ENCODE assay signal across 14 mouse cellular contexts in the genomic region with DNA sequence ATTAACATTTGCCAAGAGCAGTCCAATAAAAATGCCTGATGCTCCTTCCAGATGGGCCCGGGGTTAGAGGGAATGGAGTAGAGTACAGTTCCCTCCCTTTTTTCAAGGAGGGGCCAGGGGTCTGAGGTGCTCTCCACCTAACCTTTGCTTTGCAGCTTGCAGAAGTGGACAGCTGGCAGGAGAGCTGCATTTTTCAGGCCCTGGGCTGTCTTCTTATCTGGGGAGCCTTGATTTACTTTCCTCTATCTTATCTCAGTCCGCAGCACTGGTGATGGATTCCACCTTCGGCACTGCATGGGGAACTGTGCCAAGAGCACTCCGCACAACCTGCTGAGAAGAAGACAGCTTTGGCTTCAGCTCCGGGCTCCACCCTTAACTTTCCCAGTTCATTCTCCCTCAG.
A peak's percentile ranks its signal among the peaks of the same experiment; 100 is the strongest.
DNase-seq lines count a peak whose midpoint lies in the region; ATAC-seq and TF ChIP-seq lines count a peak whose summit lies in the region.
"Had no signal": no experiment of that assay in that cellular context is flagged by ENCODE, and none has a peak within 500 bp of the region (broad histone marks: within the 10 kb centered on the region; RNA-seq: fewer than 3 reads in every experiment).

No protein-coding gene starts in this region.

- intact Hi-C loops in heart, postnatal 25 days (cut with DNase I), result loop anchor here (10.0 kb wide), 1 partner anchor 52 kb away; no protein-coding TSS in a partner anchor

- 9% methylated on average over 5 of the region's 5 CpGs for WGBS in heart, embryonic 16.5 days
- 26% methylated on average over 5 of the region's 5 CpGs for WGBS in stomach, postnatal 0 days

- peak; percentile 46 for DNase-seq in adrenal gland, postnatal 14 days
- DNase-seq in adrenal gland, adult 18-20 months (ENCODE audit: low spot score in 2 of 2), result no peak
- DNase-seq in heart, postnatal 25 days (ENCODE audit: low spot score), result no peak
- DNase-seq in ovary, adult 18-20 months (ENCODE audit: low spot score), result peak; percentile 59
- DNase-seq in ovary, postnatal 36 days (ENCODE audit: low spot score), result no peak
- peak; percentile 48 for DNase-seq in stomach, postnatal 0 days (ENCODE audit: low spot score)
- no peak for DNase-seq in T-cell, adult 2 months (ENCODE audit: low spot score)
- DNase-seq: cerebellum, adult 8-10 months; layer of hippocampus, adult 9-11 months; right cerebral cortex, adult 18-20 months had no signal

- H3K4me3 ChIP-seq in heart, embryonic 16.5 days (ENCODE audit: low read length), result no peak overlapping the region
- H3K4me3 ChIP-seq in stomach, postnatal 0 days (ENCODE audit: low read depth, low read length), result no peak overlapping the region
- H3K4me3 ChIP-seq: hindbrain, embryonic 13.5 days; neural tube, embryonic 15.5 days had no signal

- no peaks in the 10 kb centered on the region for H3K27me3 ChIP-seq in heart, embryonic 16.5 days (ENCODE audit: control insufficient read depth, insufficient read depth, low read length)
- no peaks in the 10 kb centered on the region for H3K27me3 ChIP-seq in stomach, postnatal 0 days (ENCODE audit: control insufficient read depth, insufficient read depth, low read length)

- no peaks in the 10 kb centered on the region for H3K36me3 ChIP-seq in heart, embryonic 16.5 days (ENCODE audit: control insufficient read depth, insufficient read depth)
- H3K36me3 ChIP-seq in stomach, postnatal 0 days (ENCODE audit: control insufficient read depth, insufficient read depth, low read length), result no peaks in the 10 kb centered on the region
- H3K36me3 ChIP-seq: hindbrain, embryonic 13.5 days; neural tube, embryonic 15.5 days had no signal

- no peaks in the 10 kb centered on the region for H3K9me3 ChIP-seq in heart, embryonic 16.5 days (replicated peaks; ENCODE audit: control insufficient read depth, low read length)
- no peaks in the 10 kb centered on the region for H3K9me3 ChIP-seq in stomach, postnatal 0 days (ENCODE audit: control insufficient read depth, low read length)
- H3K9me3 ChIP-seq: hindbrain, embryonic 13.5 days; neural tube, embryonic 15.5 days had no signal

- no peak for TF ChIP-seq EP300 in stomach, postnatal 0 days (optimal IDR thresholded peaks at IDR 0.05)

- peaks cover 50% of the 10 kb centered on the region for H3K4me1 ChIP-seq in heart, embryonic 16.5 days (ENCODE audit: control insufficient read depth, insufficient read depth, low read length)
- H3K4me1 ChIP-seq in stomach, postnatal 0 days (replicated peaks; ENCODE audit: control insufficient read depth, insufficient read depth), result 0 out of 2 replicates have a peak, but pooled peaks cover 4% of the 10 kb centered on the region
- H3K4me1 ChIP-seq: neural tube, embryonic 15.5 days had no signal

- peak overlapping the region; percentile 54; the same call in 1 of the 2 replicates for H3K27ac ChIP-seq in heart, embryonic 16.5 days (ENCODE audit: low read length)
- H3K27ac ChIP-seq in stomach, postnatal 0 days (replicated peaks), result no peak overlapping the region
- H3K27ac ChIP-seq: hindbrain, embryonic 13.5 days; kidney, postnatal 0 days; neural tube, embryonic 15.5 days had no signal

- no peak for TF ChIP-seq CTCF in stomach, postnatal 0 days (IDR thresholded peaks at IDR 0.05; ENCODE audit: low read depth)

- ATAC-seq in heart, embryonic 16.5 days (replicated peaks; ENCODE audit: extremely low read depth, insufficient read depth, low FRiP score), result peak; percentile 81
- ATAC-seq in stomach, postnatal 0 days (ENCODE audit: low FRiP score, low TSS enrichment), result peak; percentile 66

- H3K9ac ChIP-seq in heart, embryonic 16.5 days (ENCODE audit: low read length), result no peak overlapping the region
- no peak overlapping the region for H3K9ac ChIP-seq in stomach, postnatal 0 days (ENCODE audit: low read length)
- H3K9ac ChIP-seq: hindbrain, embryonic 13.5 days; neural tube, embryonic 15.5 days had no signal

- peak overlapping the region; percentile 40; the same call in 1 of the 2 replicates for H3K4me2 ChIP-seq in heart, embryonic 16.5 days (ENCODE audit: low read depth, low read length)
- no peak overlapping the region for H3K4me2 ChIP-seq in stomach, postnatal 0 days (replicated peaks; ENCODE audit: low read depth)
- H3K4me2 ChIP-seq: hindbrain, embryonic 13.5 days; neural tube, embryonic 15.5 days had no signal

Comparison
In these comparisons a context has a peak if more than half of its experiments do, and no peak if none do; other contexts are left out.
1. DNase-seq: peak in adrenal gland, postnatal 14 days (single experiment), ovary, adult 18-20 months (single experiment) and stomach, postnatal 0 days (single experiment); none in adrenal gland, adult 18-20 months (0 of 2), heart, postnatal 25 days (single experiment), ovary, postnatal 36 days (single experiment) and T-cell, adult 2 months (single experiment).